Mouse (Mus musculus) adrenal gland, postnatal 36 days (tissue): ENCODE data around the gene Fyttd1. TPM values are rescaled to one million over a fixed set of nuclear protein-coding genes. Genes with fewer than 3 reads are reported as not detected.
"Not testable (repeated sequence)": the region's sequence is repeated elsewhere in the genome, so short reads cannot be mapped to it uniquely, and the experiment has no call there.

Source experiments
- DNase-seq, 2 experiments: peaks; one replicate each; pipeline ENCODE4 v3.0.0; 2021; ENCODE audit warnings: mixed read lengths in 1 of 2
- long read RNA-seq, 2 experiments: library from polyadenylated mRNA; stranded (forward); transcript quantifications; one replicate each; pipeline ENCODE4 v2.0.0; 2021; ENCODE audit warnings: borderline sequencing depth in 2 of 2
- total RNA-seq, 2 experiments: library from RNA; stranded (reverse); gene quantifications; 2 replicates each; pipeline ENCODE4 v1.2.3; 2021

The Fyttd1 gene
- total RNA-seq: 100 to 1,000 TPM; 104 to 118 TPM
- long read RNA-seq, experiment 1, full-length matches to known transcripts: 85 of 92 reads
- long read RNA-seq, experiment 1, partial matches to known transcripts: 5 of 92 reads
- long read RNA-seq, experiment 1, other reads (novel, unspliced or antisense): 2 of 92 reads
- long read RNA-seq, experiment 2, full-length matches to known transcripts: 16 of 20 reads
- long read RNA-seq, experiment 2, partial matches to known transcripts: 0 of 20 reads
- long read RNA-seq, experiment 2, other reads (novel, unspliced or antisense): 4 of 20 reads

DNA sequence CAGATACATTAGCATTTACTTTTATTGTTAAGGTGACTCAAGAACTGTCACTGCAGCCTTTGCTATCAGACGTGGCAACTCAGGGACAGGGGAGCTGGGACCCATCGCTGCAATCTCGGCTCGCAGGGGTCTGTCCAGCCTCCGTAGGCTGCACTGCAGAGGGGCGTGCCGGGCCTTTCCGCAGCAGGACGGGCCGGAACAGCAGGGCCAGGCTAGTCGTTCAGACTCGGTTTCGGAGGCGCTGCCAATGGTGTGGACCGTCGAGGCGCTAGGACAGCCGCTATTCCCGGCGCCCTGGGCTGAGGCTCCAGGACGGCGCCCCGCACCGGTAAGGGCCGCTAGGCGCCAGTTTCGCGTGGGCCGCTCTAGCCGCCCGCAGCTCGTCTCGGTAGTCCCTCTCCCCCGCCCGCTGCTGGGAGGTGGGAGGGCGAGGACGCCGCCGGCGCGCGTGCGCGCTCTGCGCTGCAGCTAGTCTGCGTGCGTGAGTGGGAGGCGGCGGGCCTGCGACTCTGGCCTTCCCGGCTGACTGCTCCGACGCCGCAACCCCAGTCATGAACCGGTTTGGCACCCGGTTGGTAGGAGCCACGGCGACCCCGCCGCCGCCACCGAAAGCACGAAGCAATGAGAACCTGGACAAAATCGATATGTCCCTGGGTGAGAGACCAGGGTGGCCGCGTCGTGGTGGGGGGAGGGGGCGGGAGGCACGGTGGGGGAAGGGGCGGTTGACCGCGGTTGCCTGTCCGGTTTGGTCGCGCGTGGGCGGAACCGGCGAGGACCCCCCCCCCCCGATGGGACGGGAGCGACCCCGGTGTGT is at the start of gene Fyttd1, which contains the start of gene Rubcn:
Gene Fyttd1 (plus strand): TSS at position 158 of the 814 bp plus-strand sequence.
Gene Rubcn (minus strand): TSS at position 424 of the 814 bp plus-strand sequence.
- DNase-seq: peak; percentile 98

DNA sequence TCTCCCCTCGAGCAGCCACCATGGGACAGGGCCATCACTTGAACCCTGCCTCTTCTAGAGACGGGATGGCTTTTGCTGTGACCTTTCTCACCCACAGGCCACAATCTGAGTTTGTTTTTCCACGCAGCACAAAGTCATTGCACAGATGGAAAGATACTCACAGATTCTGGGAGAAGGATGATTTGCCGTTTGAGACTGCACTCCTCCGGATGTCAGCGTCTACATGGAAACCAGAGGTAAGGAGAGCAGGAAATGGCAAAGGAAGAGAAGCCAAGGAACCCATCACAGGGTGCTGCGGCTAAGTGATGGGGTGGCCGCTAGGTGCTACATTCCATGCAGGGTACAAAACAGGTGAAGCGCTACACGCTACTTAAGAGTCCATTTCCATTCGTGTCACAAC is 48.2 kb upstream of the Fyttd1 start:
- DNase-seq: no peak

DNA sequence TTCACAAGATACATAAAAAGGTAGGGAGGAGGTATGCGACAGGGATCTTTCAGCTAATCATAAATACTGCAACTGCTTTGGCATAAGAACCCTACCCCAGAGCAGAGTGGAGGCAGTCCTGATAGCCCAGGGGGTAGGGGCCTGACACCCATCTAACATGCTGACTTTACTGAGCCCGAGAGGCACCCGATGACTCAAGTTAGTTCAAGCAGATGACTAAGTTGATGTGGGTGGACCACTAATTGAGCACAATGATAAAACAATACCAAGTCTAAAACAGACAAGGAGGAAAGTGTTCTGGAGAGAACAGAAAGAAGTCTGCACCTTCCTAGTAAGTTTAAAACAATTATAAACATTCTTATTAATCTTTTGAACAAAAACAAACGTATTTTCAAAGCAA is 45.8 kb upstream of the Fyttd1 start:
- no peak for DNase-seq

DNA sequence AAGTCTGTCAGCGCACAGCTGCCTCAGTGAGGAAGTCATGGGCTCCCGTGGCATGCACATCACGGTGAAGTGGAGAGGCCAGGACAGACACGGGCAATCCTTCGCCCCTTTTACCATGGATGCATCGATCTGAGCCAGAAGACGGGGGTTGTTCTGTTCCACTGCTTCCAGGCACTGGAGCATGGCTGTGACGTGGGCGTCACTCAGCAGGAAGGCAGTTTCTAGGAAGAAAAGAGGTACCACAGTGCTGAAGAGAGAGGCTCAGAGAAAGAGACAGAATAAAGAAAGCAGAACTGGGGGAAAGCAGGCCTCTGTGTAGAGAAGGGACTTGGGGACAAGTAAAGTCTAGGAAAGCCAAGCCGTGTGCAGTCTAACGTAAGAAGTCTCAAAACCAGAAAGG is 30.2 kb upstream of the Fyttd1 start:
- DNase-seq: no peak

- no peak for DNase-seq
Measured at GRCm38 (mm10) chr16:32849042-32849830, 28.1 kb upstream of the Fyttd1 start.

DNA sequence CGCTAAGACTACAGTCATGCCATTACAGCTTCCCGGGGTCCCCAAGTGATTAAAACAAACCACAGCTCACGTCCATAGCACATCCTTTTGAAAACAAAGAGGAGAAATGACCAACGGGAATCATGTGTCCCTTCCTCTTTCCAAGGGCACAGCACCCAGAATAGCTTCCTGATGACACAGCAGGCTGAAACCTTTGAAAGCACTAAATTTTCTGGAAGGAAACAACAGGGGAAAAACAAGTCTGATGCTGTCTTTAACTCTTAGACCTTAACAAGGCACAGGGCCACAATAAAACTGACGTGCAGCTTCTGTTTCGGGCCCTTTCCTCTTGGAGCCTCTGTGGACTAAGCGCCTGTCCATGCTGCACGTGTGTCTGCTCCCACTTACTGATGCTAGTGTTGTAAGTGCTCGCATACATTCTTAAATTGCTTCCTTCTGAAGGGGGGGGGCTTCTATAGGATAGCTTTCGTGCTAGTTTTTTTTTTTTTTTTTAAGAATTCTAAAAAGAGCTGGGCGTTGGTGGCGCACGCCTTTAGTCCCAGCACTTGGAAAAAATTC is 23.7 kb upstream of the Fyttd1 start:
- DNase-seq: peak; percentile 31 to 55

GRCm38 (mm10) chr16:32854050-32854571 is 23.2 kb upstream of the Fyttd1 start:
- DNase-seq: no peak

DNA sequence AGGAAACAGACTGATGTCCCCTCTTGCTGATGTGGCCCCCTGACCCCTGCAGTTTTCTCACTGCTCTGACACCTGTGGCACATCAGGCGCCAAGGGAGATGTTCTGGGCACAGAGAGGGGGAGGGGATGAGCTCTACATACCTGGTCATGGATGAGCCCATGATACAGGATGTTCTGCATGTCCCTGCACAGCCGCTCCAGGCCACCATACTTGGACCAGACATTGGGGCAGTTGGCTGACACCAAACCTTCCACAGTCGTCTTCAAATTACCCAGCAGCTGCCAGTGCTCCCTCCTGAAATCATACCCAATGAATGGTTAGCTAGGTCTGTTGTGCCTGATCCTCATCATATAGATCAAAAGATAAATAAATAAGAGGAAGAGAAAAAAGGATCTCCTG is 20.5 kb upstream of the Fyttd1 start:
- DNase-seq: no peak

GRCm38 (mm10) chr16:32858356-32858755 is 18.9 kb upstream of the Fyttd1 start:
- peak in 1 of 2 experiments; percentile 24 for DNase-seq

DNA sequence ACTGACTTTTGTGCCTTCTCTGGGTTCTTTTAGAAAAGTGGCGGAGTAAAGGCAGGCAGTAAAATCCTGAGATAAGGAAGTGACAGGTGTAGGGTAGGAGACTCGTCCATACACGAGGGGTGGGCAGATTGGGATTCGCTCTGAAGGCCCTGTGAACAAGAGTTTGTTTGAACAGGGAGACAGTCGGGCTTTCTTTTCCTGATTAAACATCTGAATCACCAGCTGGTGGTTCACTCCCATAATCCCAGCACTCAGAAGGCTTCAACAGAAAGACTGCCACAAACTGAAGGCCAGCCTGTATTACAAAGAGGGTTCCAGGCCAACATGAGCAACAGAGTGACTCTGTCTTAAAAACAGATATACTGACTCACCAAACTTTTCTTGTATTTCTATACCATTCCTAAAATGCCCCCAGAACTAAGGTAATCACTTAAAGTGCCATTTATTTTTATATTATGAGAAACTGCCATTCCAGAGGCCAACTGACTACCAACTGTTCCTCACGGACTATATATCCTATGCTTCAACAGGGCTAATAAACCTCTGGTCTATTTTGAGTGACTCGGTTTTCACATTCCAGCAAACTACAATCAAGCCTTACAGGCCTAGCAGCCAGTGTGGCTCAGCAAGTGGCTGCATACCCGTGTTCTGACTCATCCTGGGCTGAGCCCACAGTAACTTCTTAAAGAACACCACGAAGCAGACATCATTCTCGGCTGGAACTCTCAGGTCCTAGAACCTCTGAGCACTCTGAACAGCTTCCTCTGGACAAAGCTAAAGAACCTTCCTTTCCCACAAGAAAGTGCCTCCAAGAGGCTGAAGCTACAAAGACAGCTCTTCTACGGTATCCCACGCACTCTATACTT is 18.3 kb upstream of the Fyttd1 start:
- DNase-seq: peak; percentile 58 to 69

GRCm38 (mm10) chr16:32861813-32862385 is 15.4 kb upstream of the Fyttd1 start:
- DNase-seq: no peak

GRCm38 (mm10) chr16:32865401-32865800 is 11.9 kb upstream of the Fyttd1 start:
- no peak for DNase-seq

- no peak for DNase-seq
Measured at GRCm38 (mm10) chr16:32866713-32867112, 10.6 kb upstream of the Fyttd1 start.

DNA sequence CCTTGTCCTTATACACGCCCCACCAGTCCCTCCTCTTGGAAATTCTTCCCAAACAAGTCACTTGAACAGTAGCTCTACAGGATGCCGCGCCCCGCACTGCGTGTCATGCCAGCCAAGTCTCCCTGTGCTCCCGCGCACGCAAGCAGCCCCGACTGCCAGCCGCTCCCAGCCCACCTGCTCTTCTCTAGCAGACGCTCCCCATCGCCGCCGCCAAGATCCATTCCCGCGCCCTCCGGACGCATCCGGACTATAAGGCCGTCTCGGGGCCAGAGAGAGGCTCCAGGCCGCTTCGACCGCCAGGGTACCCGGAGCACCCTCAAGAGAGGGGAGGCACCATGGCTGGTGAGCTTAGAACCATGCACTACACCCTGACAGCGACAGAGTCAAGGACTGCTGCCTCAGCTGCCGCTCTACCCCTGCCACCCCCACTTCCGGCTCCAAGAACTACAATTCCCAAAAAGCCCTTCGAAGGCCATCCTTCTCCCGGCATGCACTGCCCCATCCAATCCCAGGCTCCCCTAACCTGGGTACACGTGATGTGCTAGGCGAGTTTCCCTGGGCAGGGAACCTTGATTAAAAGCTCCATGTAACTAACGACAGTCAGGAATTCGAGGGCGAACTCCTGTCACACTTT is 9.3 kb upstream of the Fyttd1 start:
- peak; percentile 92 to 93 for DNase-seq

DNA sequence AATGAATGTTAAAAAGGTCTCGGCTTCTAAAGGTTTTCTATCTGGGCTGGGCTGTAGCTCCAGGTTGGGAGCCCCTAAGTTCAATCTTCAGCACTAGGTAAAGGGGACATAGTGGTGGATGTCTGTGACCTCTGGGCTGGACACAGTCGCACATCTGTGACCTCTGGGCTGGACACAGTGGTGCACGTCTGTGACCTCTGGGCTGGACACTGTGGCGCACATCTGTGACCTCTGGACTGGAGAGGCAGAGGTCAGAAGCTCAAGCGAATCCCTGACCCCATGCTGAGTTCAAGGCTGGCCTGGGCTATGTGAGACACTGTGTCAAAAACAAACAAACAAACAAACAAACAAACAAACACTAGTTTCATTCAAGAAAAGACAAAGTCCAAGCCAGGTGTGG is 7.1 kb upstream of the Fyttd1 start:
- DNase-seq: no peak

DNA sequence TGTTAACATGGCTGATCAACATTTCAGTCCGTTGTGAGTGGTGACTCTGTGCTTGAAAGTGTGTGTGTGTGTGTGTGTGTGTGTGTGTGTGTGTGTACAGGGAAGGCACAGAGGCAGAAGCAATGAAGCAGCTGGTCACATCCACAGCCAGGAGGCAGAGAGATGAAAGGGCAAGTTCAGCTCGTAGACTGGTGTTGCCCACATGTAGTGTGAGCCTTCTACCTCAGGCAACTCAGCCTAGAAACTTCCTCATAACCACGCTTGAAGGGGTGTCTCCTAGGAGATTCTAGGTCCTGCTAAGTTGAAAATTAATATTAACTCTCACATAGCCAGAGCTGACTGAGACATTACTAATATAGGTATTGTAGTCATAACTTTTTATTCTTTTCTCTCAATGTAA is 3.9 kb upstream of the Fyttd1 start:
- no peak for DNase-seq

DNA sequence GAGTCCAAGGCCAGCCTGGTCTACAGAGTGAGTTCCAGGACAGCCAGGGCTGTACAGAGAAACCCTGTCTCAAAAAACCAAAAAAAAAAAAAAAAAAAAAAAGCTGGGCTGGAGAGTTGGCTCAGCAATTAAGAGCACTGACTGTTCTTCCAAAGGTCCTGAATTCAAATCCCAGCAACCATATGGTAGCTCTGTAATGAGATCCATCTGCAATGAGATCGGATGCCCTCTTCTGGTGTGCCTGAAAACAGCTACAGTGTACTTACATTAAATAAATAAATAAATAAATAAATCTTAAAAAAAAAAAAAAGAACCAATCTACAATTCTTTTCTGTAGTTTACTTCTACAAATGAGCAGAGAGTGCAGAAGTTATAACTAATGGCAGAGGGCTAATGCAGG is 2.0 kb upstream of the Fyttd1 start:
- DNase-seq: not testable (repeated sequence)

DNA sequence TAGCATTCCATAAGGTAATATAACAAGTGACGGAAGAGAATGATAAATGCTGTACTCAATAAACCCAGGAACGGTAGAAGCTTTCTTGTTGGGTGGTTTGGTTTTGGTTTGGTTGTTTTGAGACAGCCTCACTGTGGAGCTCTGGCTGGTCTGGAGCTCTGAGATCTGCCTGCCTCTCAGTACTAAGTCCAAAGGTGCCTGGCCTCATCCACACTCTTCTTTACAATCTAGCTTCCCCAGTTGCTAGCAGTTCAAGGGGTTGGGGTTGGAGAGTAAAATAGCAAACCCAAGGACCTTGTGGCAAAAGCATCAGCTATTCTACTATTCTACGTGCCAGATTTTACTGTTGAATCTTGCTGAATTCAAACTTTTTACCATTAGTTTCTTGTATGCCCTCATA is 1.5 kb upstream of the Fyttd1 start:
- DNase-seq: no peak

- no peak for DNase-seq
Measured at GRCm38 (mm10) chr16:32876831-32877230, 469 bp upstream of the Fyttd1 start.

DNA sequence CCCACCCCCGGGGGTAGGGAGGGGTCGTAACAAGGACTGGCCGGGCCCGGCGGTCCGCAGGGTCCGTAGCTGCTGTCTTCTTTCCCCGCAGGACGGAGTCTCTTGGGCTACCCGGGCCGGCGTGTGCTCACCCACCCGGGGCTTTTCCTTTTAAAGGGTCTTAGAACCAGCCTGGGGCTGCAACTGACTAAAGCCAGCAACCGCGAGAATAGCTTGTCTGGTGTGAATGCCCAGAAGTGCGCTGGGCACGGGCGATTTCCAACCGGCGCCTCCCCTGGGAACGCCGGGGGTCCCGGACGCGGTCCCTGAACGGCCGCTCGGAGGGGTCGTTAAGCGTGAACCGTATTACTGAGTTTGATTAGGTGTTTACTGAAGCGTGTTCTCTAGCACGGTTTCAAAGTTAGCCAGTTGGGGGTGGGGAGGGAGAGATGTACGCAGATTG is 878 bp downstream of the Fyttd1 start:
- DNase-seq: peak in 1 of 2 experiments; percentile 23
